Mouse (Mus musculus): ENCODE results near the gene Amph.
A peak's percentile ranks its signal among the peaks of the same experiment; 100 is the strongest.

GRCm38 (mm10) chr13:19106418-19106817 is 158.4 kb downstream of the Amph start:
- TF ChIP-seq CTCF (IDR thresholded peaks at IDR 0.05; ENCODE audit: borderline replicate concordance, insufficient read depth, low read depth, low read length) (peak; percentile 59; the same call in 1 of the 2 replicates), POLR2A (IDR thresholded peaks at IDR 0.05; ENCODE audit: borderline replicate concordance, insufficient read depth, low read length) (no peak)

Data from cerebellum, adult 2 months (tissue).